Mouse (Mus musculus): Measurements from ENCODE around the gene Tmem144. TPM values are rescaled to one million over a fixed set of nuclear protein-coding genes. Genes with fewer than 3 reads are reported as not detected.

The Tmem144 gene
- polyA plus RNA-seq, 1 experiment from 2014 or later, result 4.0 TPM

DNA sequence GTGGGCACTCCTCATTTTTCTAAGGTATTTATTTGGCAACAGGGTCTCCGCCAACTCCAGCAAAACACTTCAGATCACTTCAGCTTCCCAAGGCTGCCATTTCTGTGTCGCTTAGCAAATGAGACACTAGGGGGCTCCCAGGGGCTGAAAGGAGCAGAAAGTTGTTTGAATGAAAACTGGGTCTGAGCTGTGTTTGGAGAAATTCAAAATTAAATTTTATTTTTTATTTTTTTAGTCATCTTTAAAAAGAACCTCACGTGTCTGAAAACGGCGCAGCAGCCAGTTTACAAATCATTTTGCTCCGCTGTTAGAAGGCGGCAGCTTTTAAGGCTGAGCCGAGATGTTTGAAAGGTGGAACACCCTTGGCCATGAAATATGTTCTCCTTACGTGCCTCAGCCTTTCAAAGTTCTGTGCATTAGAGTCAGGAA is 32.2 kb upstream of the Tmem144 start:
- H3K4me2 ChIP-seq, result no peak overlapping the region
- H3K9me3 ChIP-seq (replicated peaks), result no peaks in the 10 kb centered on the region
- no peaks in the 10 kb centered on the region for H3K36me3 ChIP-seq (ENCODE audit: poor library complexity, severe bottlenecking)
- H3K4me1 ChIP-seq, result no peaks in the 10 kb centered on the region
- 55% methylated on average over 9 of the region's 9 CpGs for WGBS
- no peak overlapping the region for H3K27ac ChIP-seq
- no peak for ATAC-seq
- no peaks in the 10 kb centered on the region for H3K27me3 ChIP-seq
- H3K4me3 ChIP-seq, result no peak overlapping the region
- no peak overlapping the region for H3K9ac ChIP-seq

DNA sequence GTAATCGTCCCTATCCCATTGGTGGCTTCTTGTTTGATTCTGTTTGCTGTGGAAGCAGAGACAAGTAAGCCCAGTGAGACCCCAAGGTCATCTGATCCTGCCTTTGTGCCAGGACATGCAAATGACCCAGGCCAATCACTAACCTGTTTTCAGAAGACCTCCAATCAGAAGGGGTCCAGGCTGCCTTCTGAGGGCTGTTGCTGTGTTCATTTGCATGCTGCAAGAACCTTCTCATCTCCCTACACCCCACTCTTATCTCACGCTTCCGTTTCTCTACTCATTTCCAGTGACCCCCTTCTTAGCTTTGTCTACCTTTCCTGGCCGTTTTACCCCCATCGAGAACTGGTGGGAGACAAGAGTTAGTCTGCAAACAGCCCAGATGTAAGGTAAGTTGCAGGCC is 31.7 kb upstream of the Tmem144 start, which contains the start of gene Fam198b:
Gene Fam198b (plus strand): TSS at position 229 of the 400 bp plus-strand sequence.
- Histone ChIP-seq H3K36me3 (ENCODE audit: poor library complexity, severe bottlenecking) (no peaks in the 10 kb centered on the region), H3K4me2 (no peak within 1 kb of the TSS), H3K9ac (no peak within 1 kb of the TSS), H3K4me3 (no peak within 1 kb of the TSS), H3K9me3 (replicated peaks) (no peaks in the 10 kb centered on the region), H3K27me3 (no peaks in the 10 kb centered on the region), H3K4me1 (peaks cover 2% of the 10 kb centered on the region; the same call in 1 of the 2 replicates), H3K27ac (no peak within 1 kb of the TSS)
- WGBS, result 69% methylated on average over 5 of the region's 5 CpGs
- no peak for ATAC-seq

DNA sequence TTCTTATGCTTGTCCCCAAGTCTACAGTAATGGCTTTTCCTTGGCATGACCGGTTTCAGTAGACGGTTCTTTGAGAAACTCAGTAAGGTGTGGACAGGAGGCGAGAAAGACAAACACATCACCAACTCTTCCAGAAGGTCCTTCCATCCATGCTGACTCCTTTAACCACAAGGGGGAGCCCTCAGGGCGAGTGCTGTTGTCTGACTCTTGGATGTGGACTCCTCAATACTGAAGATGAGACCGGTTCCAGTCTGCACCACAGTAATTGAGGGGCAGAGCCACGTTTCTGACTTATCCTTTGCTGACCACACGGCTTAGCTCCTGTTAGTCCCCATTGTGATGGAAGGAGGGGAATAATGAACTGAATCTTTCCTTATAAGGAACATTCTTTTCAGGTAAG is 30.5 kb upstream of the Tmem144 start:
- Histone ChIP-seq H3K36me3 (ENCODE audit: poor library complexity, severe bottlenecking) (no peaks in the 10 kb centered on the region), H3K9me3 (replicated peaks) (no peaks in the 10 kb centered on the region), H3K27me3 (no peaks in the 10 kb centered on the region), H3K4me1 (peaks cover 5% of the 10 kb centered on the region; the same call in 1 of the 2 replicates), H3K27ac (no peak overlapping the region), H3K9ac (no peak overlapping the region), H3K4me2 (no peak overlapping the region), H3K4me3 (no peak overlapping the region)
- WGBS, result 52% methylated on average over 7 of the region's 7 CpGs
- ATAC-seq, result peak; percentile 34; the same call in 1 of the 2 replicates

DNA sequence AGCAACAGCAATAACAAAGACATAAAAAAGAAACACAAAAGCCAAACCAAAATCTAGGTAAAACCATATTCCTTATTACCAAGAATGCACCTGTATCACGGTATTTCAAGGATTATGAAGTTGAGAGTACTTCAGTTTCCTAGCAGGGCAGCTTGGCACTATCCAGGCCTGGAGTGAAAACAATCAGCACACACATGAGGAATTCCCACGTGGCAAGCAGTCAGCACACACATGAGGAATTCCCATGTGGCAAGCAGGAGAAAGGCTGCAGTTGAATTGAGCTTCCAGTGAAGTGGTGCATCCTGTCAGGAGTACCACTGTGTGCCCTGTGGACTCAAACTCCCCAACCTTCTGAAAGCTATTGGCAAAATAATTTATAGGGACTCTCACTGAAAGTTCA is 29.1 kb upstream of the Tmem144 start:
- peaks cover 5% of the 10 kb centered on the region; the same call in 1 of the 2 replicates for H3K4me1 ChIP-seq
- no peaks in the 10 kb centered on the region for H3K36me3 ChIP-seq (ENCODE audit: poor library complexity, severe bottlenecking)
- ATAC-seq, result no peak
- WGBS, result 57% methylated on average over 2 of the region's 2 CpGs
- no peaks in the 10 kb centered on the region for H3K27me3 ChIP-seq
- no peak overlapping the region for H3K4me3 ChIP-seq
- no peaks in the 10 kb centered on the region for H3K9me3 ChIP-seq (replicated peaks)
- no peak overlapping the region for H3K9ac ChIP-seq
- H3K27ac ChIP-seq, result no peak overlapping the region
- no peak overlapping the region for H3K4me2 ChIP-seq

DNA sequence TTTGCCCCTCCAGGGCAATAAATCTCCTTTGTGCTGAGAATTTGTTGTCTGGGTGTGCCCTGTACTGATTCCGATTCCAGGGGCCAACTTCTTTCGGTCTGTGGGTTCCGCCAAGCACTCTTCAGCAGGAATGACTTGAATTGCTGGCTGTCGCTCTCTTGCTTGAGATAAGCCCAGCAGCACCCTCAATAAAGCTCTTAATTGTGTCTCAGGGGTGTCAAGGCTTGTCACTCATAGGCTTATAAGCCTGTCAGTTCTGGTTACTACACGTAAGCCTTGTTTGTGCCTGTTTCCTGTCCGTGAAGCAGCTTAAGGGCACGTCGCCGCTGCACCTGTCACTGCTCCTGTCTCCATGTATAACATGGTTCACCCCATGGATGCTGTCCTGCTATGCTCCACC is 26.7 kb upstream of the Tmem144 start:
- Histone ChIP-seq H3K36me3 (ENCODE audit: poor library complexity, severe bottlenecking) (no peaks in the 10 kb centered on the region), H3K4me2 (peak overlapping the region; percentile 4; the same call in 1 of the 2 replicates), H3K4me1 (peaks cover 5% of the 10 kb centered on the region; the same call in 1 of the 2 replicates), H3K9me3 (replicated peaks) (no peaks in the 10 kb centered on the region), H3K27ac (no peak overlapping the region), H3K4me3 (no peak overlapping the region), H3K9ac (no peak overlapping the region), H3K27me3 (no peaks in the 10 kb centered on the region)
- peak; percentile 10; the same call in 1 of the 2 replicates for ATAC-seq
- WGBS, result 62% methylated on average over 9 of the region's 9 CpGs

DNA sequence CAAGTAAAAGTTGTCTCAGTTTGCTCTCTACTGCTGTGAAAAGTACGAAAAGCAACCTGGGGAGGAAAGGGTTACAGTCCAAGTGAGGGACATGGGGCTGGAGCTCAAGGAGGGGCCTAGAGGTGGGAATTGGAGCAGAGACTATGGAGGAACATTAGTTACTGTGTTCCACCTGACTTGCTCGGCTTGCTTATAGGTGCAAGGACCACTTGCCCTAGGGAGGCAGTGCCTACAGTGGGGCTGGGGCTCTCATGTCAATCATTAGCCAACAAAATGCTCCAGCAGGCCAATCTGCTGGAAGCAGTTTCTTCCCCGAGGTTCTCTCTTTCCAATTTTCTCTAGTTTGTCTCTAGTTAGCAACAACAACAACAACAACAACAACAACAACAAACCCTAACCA is 25.8 kb upstream of the Tmem144 start:
- H3K27ac ChIP-seq, result no peak overlapping the region
- no peak overlapping the region for H3K4me2 ChIP-seq
- H3K9me3 ChIP-seq (replicated peaks), result no peaks in the 10 kb centered on the region
- H3K4me3 ChIP-seq, result no peak overlapping the region
- ATAC-seq, result no peak
- H3K27me3 ChIP-seq, result no peaks in the 10 kb centered on the region
- H3K4me1 ChIP-seq, result peaks cover 5% of the 10 kb centered on the region; the same call in 1 of the 2 replicates
- no peaks in the 10 kb centered on the region for H3K36me3 ChIP-seq (ENCODE audit: poor library complexity, severe bottlenecking)
- 92% methylated on average over 3 of the region's 3 CpGs for whole genome bisulfite sequencing
- no peak overlapping the region for H3K9ac ChIP-seq

DNA sequence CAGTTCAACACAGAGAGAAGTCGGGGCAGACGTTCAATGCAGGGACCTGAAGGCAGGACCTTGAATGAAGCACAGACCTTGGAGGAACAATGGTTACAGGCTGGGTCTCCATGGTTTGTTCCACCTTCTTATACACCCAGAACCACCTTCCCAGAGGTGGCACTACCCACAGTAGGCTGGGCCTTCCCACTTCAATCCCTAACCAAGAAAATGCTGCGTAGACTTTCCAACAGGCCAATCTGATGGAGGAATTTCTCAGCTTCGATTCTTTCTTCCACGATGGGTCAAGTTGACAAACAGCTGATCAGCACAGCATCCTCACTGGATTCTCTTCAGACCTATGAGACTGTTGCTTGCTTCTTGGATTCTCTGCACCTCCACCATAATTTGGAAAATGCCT is 22.9 kb upstream of the Tmem144 start:
- H3K9ac ChIP-seq, result no peak overlapping the region
- no peak overlapping the region for H3K4me2 ChIP-seq
- WGBS, result 89% methylated on average over 5 of the region's 5 CpGs
- ATAC-seq, result no peak
- no peak overlapping the region for H3K27ac ChIP-seq
- peaks cover 5% of the 10 kb centered on the region; the same call in 1 of the 2 replicates for H3K4me1 ChIP-seq
- H3K27me3 ChIP-seq, result no peaks in the 10 kb centered on the region
- no peak overlapping the region for H3K4me3 ChIP-seq
- H3K9me3 ChIP-seq (replicated peaks), result no peaks in the 10 kb centered on the region
- no peaks in the 10 kb centered on the region for H3K36me3 ChIP-seq (ENCODE audit: poor library complexity, severe bottlenecking)

DNA sequence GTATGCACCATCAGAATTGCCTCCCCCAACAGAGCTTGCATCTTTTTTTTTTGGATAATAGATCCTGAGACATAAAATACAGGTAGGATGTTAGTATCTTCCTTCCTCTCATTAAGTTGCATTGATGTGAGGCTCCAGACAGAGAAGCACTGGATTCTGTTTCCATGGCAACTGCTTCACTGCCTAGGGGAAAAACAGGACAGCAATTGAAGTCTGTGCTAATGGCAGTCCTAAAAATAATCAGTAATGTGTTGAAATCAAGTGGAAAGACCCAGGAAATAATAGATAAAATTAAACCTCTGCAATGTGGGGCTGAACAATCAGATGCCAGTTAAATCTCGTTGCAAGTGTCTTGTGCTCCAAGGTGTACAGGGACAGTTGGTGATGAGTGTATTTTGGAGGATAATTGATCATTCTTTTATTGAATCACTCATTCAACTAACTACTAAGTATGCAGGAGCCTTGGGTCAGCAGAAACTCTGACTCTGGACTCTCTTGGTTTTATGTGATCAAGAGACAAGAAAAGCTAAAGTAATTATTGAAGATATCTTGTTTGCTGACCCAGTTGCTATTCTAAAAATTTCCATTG is 14.6 kb upstream of the Tmem144 start:
- Histone ChIP-seq H3K27me3 (no peaks in the 10 kb centered on the region), H3K36me3 (ENCODE audit: poor library complexity, severe bottlenecking) (no peaks in the 10 kb centered on the region), H3K4me1 (peaks cover 17% of the 10 kb centered on the region), H3K4me3 (no peak overlapping the region), H3K27ac (peak overlapping the region; percentile 52), H3K9me3 (replicated peaks) (no peaks in the 10 kb centered on the region), H3K4me2 (no peak overlapping the region), H3K9ac (no peak overlapping the region)
- 15% methylated on average over 1 of the region's 1 CpGs for WGBS
- peak; percentile 84 for ATAC-seq

DNA sequence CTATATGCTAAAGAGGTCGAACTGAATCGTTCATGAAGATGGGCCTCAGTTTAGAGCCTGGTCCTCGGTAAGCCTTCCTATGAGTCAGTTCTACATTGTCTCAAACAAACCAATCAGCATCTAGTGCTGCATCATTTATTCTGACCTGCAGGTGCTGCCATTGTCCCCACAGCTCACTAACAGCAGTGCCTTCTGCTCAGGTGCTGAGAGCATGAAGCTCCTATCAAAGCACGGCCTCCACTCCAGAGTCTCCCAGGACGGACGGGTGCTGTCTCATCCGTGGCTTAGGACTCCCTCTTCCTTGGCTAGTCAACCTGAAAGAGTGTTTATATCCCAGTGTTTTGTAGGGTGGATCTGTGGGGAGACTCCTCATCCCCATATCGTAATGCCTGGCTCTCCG is 14.0 kb upstream of the Tmem144 start:
- H3K9me3 ChIP-seq (replicated peaks), result no peaks in the 10 kb centered on the region
- 79% methylated on average over 9 of the region's 9 CpGs for WGBS
- ATAC-seq, result 0 out of 2 replicates have a peak, but pooled peaks have one; percentile 31
- no peak overlapping the region for H3K4me2 ChIP-seq
- peak overlapping the region; percentile 52 for H3K27ac ChIP-seq
- H3K4me1 ChIP-seq, result peaks cover 17% of the 10 kb centered on the region
- no peak overlapping the region for H3K4me3 ChIP-seq
- no peaks in the 10 kb centered on the region for H3K36me3 ChIP-seq (ENCODE audit: poor library complexity, severe bottlenecking)
- no peak overlapping the region for H3K9ac ChIP-seq
- no peaks in the 10 kb centered on the region for H3K27me3 ChIP-seq

DNA sequence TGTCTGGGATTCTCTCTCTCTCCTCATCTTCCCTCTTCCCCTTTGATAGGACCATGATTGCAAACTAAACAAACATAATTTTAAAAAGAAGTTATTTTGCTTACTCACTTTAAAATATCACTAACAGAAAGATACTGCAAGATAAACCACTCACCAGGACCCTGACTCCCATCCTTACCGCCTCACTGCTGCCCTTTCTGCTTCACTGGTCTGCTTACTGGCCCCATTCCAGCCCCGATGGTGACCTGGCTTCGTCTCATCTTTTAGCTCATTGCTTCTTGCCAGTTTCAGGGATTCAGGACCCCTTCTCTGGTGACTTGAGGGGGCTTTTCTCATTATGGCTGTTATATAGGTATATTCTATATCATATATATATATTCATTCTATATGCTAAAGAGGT is 13.5 kb upstream of the Tmem144 start:
- 78% methylated on average over 3 of the region's 3 CpGs for WGBS
- H3K27me3 ChIP-seq, result no peaks in the 10 kb centered on the region
- ATAC-seq, result no peak
- no peaks in the 10 kb centered on the region for H3K9me3 ChIP-seq (replicated peaks)
- H3K36me3 ChIP-seq (ENCODE audit: poor library complexity, severe bottlenecking), result no peaks in the 10 kb centered on the region
- no peak overlapping the region for H3K4me2 ChIP-seq
- no peak overlapping the region for H3K4me3 ChIP-seq
- H3K9ac ChIP-seq, result no peak overlapping the region
- H3K27ac ChIP-seq, result no peak overlapping the region; the same call in 1 of the 2 replicates
- H3K4me1 ChIP-seq, result peaks cover 17% of the 10 kb centered on the region

DNA sequence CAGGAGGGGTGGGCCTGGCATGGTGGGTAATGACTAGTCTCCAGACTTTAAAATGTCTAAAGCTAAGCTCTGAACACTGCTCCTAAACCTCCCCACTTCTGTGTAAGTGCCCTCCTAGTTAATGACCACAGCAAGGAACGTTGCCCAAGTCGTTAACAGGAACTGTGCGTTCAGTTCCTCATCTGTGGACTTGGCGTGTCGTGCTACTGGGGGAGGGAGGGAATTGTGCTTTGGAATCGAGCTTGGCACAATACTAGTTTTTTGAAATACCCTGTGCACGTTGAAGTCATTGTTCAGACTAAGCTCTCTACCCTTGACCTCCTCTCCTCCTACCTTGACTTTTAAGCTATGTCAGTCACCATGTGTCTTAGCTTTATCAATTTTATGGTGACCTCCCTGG is 12.3 kb upstream of the Tmem144 start:
- no peak overlapping the region for H3K4me3 ChIP-seq
- H3K27me3 ChIP-seq, result no peaks in the 10 kb centered on the region
- peaks cover 17% of the 10 kb centered on the region for H3K4me1 ChIP-seq
- no peak overlapping the region for H3K27ac ChIP-seq
- ATAC-seq, result no peak; the same call in 1 of the 2 replicates
- H3K9me3 ChIP-seq (replicated peaks), result no peaks in the 10 kb centered on the region
- no peak overlapping the region for H3K9ac ChIP-seq
- 43% methylated on average over 7 of the region's 7 CpGs for WGBS
- no peak overlapping the region for H3K4me2 ChIP-seq
- H3K36me3 ChIP-seq (ENCODE audit: poor library complexity, severe bottlenecking), result no peaks in the 10 kb centered on the region

DNA sequence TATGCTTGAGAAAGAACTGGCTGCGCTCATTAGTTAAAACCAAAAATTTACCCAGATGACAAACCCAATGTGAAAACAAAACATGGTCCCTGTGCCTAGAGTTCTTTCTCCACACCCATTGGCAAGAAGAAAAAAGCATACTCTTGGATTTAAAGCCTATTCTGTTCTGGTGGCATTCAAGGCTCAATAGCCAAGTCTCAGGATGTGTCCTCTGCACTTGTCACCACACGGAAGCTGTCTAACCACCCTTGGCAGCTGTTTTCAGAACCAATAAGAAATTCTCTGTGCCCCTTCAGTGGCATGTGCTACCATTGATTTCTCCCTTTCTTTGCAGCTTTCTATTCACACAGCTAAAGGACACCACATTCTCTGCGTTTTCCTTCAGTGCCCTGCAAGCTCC is 5.6 kb upstream of the Tmem144 start:
- WGBS, result 44% methylated on average over 3 of the region's 3 CpGs
- peak; percentile 64 for ATAC-seq
- H3K27ac ChIP-seq, result 0 out of 2 replicates have a peak overlapping the region, but pooled peaks have one; percentile 7

DNA sequence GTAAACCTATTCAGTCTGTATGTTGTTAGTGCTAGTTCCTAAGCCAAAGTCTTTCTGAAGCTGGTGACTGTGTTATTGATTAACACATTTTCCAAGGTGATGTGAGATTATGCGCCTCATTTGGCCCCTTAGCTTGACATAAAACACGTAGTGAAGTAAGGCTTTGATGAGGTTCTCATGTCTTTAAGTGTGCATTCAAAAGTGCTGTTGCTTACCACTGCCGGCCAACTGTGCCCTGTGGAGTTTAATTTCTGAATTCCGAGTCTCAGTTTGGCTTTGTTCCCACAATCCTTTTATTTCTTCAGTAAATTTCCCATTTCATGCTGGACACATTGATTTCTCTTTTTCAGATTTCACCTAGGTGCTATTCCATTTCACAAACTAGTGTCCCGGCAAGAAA is 5.2 kb upstream of the Tmem144 start:
- no peak overlapping the region for H3K4me2 ChIP-seq
- peaks cover 11% of the 10 kb centered on the region; the same call in 1 of the 2 replicates for H3K4me1 ChIP-seq
- H3K27ac ChIP-seq, result no peak overlapping the region
- H3K4me3 ChIP-seq, result no peak overlapping the region
- no peak for ATAC-seq
- H3K36me3 ChIP-seq (ENCODE audit: poor library complexity, severe bottlenecking), result no peaks in the 10 kb centered on the region
- H3K27me3 ChIP-seq, result no peaks in the 10 kb centered on the region
- no peaks in the 10 kb centered on the region for H3K9me3 ChIP-seq (replicated peaks)
- 45% methylated on average over 5 of the region's 5 CpGs for WGBS
- H3K9ac ChIP-seq, result no peak overlapping the region

More for the DNA sequence above, 5.6 kb upstream of the Tmem144 start:
- Histone ChIP-seq H3K4me3 (no peak overlapping the region), H3K27me3 (no peaks in the 10 kb centered on the region), H3K9ac (no peak overlapping the region), H3K36me3 (ENCODE audit: poor library complexity, severe bottlenecking) (no peaks in the 10 kb centered on the region), H3K4me1 (peaks cover 11% of the 10 kb centered on the region; the same call in 1 of the 2 replicates), H3K9me3 (replicated peaks) (no peaks in the 10 kb centered on the region), H3K4me2 (no peak overlapping the region)
